Mouse (Mus musculus): ENCODE results near the gene Rabl3.

Rabl3 gene

GRCm38 (mm10) chr16:37526688-37527223 is 12.9 kb upstream of the Rabl3 start:
- no peak for TF ChIP-seq GATA4 (IDR thresholded peaks at IDR 0.05; ENCODE audit: insufficient replicate concordance, low read length)

GRCm38 (mm10) chr16:37530170-37530569 is 9.5 kb upstream of the Rabl3 start:
- TF ChIP-seq GATA4 (IDR thresholded peaks at IDR 0.05; ENCODE audit: insufficient replicate concordance, low read length): no peak

GRCm38 (mm10) chr16:37532046-37532445 is 7.6 kb upstream of the Rabl3 start:
- TF ChIP-seq GATA4 (IDR thresholded peaks at IDR 0.05; ENCODE audit: insufficient replicate concordance, low read length): no peak

- no peak for TF ChIP-seq GATA4 (IDR thresholded peaks at IDR 0.05; ENCODE audit: insufficient replicate concordance, low read length)
Observed at GRCm38 (mm10) chr16:37533369-37534068, 6.2 kb upstream of the Rabl3 start.

- TF ChIP-seq GATA4 (IDR thresholded peaks at IDR 0.05; ENCODE audit: insufficient replicate concordance, low read length): no peak
Observed at GRCm38 (mm10) chr16:37539240-37539610, 460 bp upstream of the Rabl3 start.

- TF ChIP-seq GATA4 (IDR thresholded peaks at IDR 0.05; ENCODE audit: insufficient replicate concordance, low read length): no peak
Observed at GRCm38 (mm10) chr16:37540776-37541175, 1.1 kb downstream of the Rabl3 start.

- no peak for TF ChIP-seq GATA4 (IDR thresholded peaks at IDR 0.05; ENCODE audit: insufficient replicate concordance, low read length)
Observed at GRCm38 (mm10) chr16:37546312-37546711, 6.6 kb downstream of the Rabl3 start.

- no peak for TF ChIP-seq GATA4 (IDR thresholded peaks at IDR 0.05; ENCODE audit: insufficient replicate concordance, low read length)
Observed at GRCm38 (mm10) chr16:37550266-37550665, 10.6 kb downstream of the Rabl3 start.

GRCm38 (mm10) chr16:37550981-37551380 is 11.3 kb downstream of the Rabl3 start:
- no peak for TF ChIP-seq GATA4 (IDR thresholded peaks at IDR 0.05; ENCODE audit: insufficient replicate concordance, low read length)

GRCm38 (mm10) chr16:37552824-37553223 is 13.1 kb downstream of the Rabl3 start:
- TF ChIP-seq GATA4 (IDR thresholded peaks at IDR 0.05; ENCODE audit: insufficient replicate concordance, low read length): no peak

- TF ChIP-seq GATA4 (IDR thresholded peaks at IDR 0.05; ENCODE audit: insufficient replicate concordance, low read length): no peak
Observed at GRCm38 (mm10) chr16:37562414-37562813, 22.7 kb downstream of the Rabl3 start.

- TF ChIP-seq GATA4 (IDR thresholded peaks at IDR 0.05; ENCODE audit: insufficient replicate concordance, low read length): no peak
Observed at GRCm38 (mm10) chr16:37562961-37563360, 23.3 kb downstream of the Rabl3 start.

- TF ChIP-seq GATA4 (IDR thresholded peaks at IDR 0.05; ENCODE audit: insufficient replicate concordance, low read length): no peak
Observed at GRCm38 (mm10) chr16:37565117-37565516, 25.4 kb downstream of the Rabl3 start.

- no peak for TF ChIP-seq GATA4 (IDR thresholded peaks at IDR 0.05; ENCODE audit: insufficient replicate concordance, low read length)
Observed at GRCm38 (mm10) chr16:37566107-37566506, 26.4 kb downstream of the Rabl3 start.

GRCm38 (mm10) chr16:37567113-37568050 is 27.7 kb downstream of the Rabl3 start:
- peak; percentile 97 for TF ChIP-seq GATA4 (IDR thresholded peaks at IDR 0.05; ENCODE audit: insufficient replicate concordance, low read length)

- TF ChIP-seq GATA4 (IDR thresholded peaks at IDR 0.05; ENCODE audit: insufficient replicate concordance, low read length): no peak
Observed at GRCm38 (mm10) chr16:37571554-37571953, 31.9 kb downstream of the Rabl3 start.
